Mouse (Mus musculus) thymus, adult 2 months (tissue): ENCODE measurements around the gene Epm2a. TPM values are rescaled to one million over a fixed set of nuclear protein-coding genes. Genes with fewer than 3 reads are reported as not detected.
A peak's percentile ranks its signal among the peaks of the same experiment; 100 is the strongest.

ENCODE experiments used
- DNase-seq: peaks from one replicate; pipeline ENCODE4 v3.0.0; 2021
- H3K27ac ChIP-seq: fragments of 200-500 bp; 2 replicates; pipeline ENCODE4 v1.5.1; 2012; ENCODE audit warnings: low read length, control low read depth; ENCODE audit not compliant: control insufficient read depth, insufficient read depth
- H3K27me3 ChIP-seq: fragments of 200-500 bp; 2 replicates; pipeline ENCODE4 v1.6.1; 2012; ENCODE audit warnings: mild to moderate bottlenecking, low read length, moderate library complexity, mixed read lengths; ENCODE audit not compliant: control insufficient read depth, insufficient read depth
- H3K36me3 ChIP-seq: fragments of 200-500 bp; 2 replicates; pipeline ENCODE4 v1.6.1; 2012; ENCODE audit warnings: mild to moderate bottlenecking, low read length, moderate library complexity; ENCODE audit not compliant: control insufficient read depth, insufficient read depth
- H3K4me1 ChIP-seq: fragments of 200-500 bp; replicated peaks from 2 replicates; pipeline ENCODE4 v1.6.1; 2012; ENCODE audit warnings: low read length; ENCODE audit not compliant: control insufficient read depth, insufficient read depth
- H3K4me3 ChIP-seq: fragments of 200-500 bp; 2 replicates; pipeline ENCODE4 v1.5.1; 2012; ENCODE audit warnings: mild to moderate bottlenecking, low read length, control low read depth, moderate library complexity; ENCODE audit not compliant: control insufficient read depth, insufficient read depth
- CTCF ChIP-seq: fragments of 200-500 bp; IDR thresholded peaks from 2 replicates; pipeline ENCODE4 v1.5.1; 2012; ENCODE audit warnings: mild to moderate bottlenecking, control low read depth, low read length, moderate library complexity, borderline replicate concordance; ENCODE audit not compliant: control insufficient read depth, poor library complexity, insufficient read depth; ENCODE audit errors: extremely low read depth
- POLR2A ChIP-seq: fragments of 200-500 bp; IDR thresholded peaks from 2 replicates; pipeline ENCODE4 v1.6.1; 2012; ENCODE audit warnings: mild to moderate bottlenecking, low read length, control low read depth, moderate library complexity; ENCODE audit not compliant: control insufficient read depth, poor library complexity, insufficient read depth; ENCODE audit errors: extremely low read depth
- WGBS: fragments of 180-500 bp; shearing (Covaris S2); methylation state at CpG from one replicate; pipeline ENCODE4 v1.1.7; 2018; 5-methylcytosine and 5-hydroxymethylcytosine counted together
- polyA plus RNA-seq: library from polyadenylated mRNA; depleted of rRNA; stranded (reverse); fragments of >200 nt; gene quantifications from 2 replicates; pipeline ENCODE4 v1.2.3, GENCODE M21; 2012

Gene Epm2a
- polyA plus RNA-seq, 1 experiment: 2.7 TPM

DNA sequence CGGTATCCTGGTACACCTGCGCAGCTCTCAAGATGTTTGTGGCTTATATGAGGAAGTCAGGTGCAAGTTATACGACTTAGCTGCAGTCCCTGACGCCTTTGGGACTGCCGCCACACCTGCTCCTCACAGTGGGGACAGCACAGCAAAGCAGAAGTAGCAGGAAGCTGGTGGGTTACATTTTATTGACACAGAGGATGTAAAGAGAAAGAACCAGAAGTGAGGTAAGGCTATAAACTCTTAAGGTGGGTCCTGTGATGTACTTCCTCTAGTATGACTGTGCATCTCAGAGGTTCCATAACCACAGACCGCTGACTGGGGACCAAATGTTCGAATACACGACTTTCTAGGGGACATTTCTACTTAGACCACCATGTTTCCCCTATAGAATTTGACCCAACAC lies 11.4 kb downstream of the Epm2a start:
- Histone ChIP-seq H3K4me1 (no peaks in the 10 kb centered on the region), H3K27me3 (no peaks in the 10 kb centered on the region), H3K36me3 (no peaks in the 10 kb centered on the region), H3K4me3 (no peak overlapping the region), H3K27ac (no peak overlapping the region)
- no peak for DNase-seq
- 53% methylated on average over 8 of the region's 8 CpGs for WGBS
- TF ChIP-seq POLR2A (no peak), CTCF (no peak)

DNA sequence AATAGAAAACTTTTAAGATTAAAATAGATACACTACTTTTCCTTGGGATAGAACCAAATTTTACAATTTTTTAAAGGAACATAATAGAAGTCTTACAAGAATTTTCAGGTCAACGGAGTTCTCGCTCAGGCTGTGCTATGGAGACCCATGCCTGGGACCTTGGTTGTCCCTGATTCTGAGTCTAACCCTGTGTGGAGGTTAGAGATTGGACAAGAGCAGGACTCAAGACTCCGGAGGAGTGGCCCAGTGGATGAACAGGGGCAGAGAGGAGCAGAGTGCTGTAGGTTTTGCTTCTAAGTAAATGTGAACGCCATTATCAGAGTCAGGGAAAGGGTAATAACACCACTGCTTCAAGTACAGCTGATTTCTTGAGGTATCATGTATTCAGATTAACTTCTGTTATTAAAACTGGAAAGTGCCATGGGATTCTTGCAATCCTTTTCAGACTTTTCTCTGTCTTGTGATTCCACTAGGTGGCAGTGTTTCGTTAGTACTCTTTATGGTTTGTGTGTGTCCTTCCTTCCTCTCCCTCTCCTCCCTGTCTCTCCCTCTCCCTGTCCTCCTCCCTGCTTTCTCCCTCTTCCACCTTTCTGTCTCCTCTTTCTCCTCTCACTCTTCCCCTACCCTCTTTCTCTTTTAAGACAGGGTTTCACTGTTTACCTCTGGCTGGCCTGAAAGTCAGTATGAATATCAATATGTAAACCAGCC lies 18.9 kb downstream of the Epm2a start:
- WGBS: 68% methylated on average over 5 of the region's 5 CpGs

DNA sequence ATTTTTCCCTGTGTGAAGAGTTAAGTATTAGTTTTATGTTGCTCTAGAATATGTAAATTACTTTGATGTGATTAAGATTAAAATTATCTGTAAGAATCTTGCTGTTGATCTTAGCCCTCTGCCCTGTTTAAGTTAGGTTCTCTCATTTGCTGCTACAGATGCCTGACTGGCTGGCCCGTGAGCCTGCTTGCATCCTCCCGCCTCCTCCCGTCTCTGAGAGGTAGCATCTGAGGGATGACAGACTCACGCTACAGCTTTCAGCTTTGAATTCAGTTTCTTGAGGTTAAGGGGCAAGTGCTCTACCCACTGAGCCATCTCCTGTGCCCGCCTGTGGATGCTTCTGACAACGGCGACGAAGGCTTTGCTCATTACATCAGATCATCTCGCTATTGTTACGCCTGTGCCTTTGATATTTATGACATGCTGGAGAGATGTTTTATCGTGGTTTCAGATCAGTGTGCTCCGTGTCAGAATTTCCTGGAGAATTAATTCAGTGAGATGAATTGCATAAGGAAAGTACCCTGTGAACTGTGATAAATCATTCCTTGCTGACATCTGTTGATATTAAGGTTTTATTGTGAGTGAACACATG lies 19.8 kb downstream of the Epm2a start:
- no peaks in the 10 kb centered on the region for H3K27me3 ChIP-seq
- H3K27ac ChIP-seq: no peak overlapping the region
- no peak for DNase-seq
- 85% methylated on average over 12 of the region's 12 CpGs for WGBS
- no peak for TF ChIP-seq POLR2A
- no peak for TF ChIP-seq CTCF
- no peaks in the 10 kb centered on the region for H3K4me1 ChIP-seq
- no peaks in the 10 kb centered on the region for H3K36me3 ChIP-seq
- no peak overlapping the region for H3K4me3 ChIP-seq

More for the DNA sequence above, 18.9 kb downstream of the Epm2a start:
- peak; percentile 14 for DNase-seq
- Histone ChIP-seq H3K4me3 (no peak overlapping the region), H3K4me1 (no peaks in the 10 kb centered on the region), H3K36me3 (no peaks in the 10 kb centered on the region), H3K27ac (no peak overlapping the region), H3K27me3 (no peaks in the 10 kb centered on the region)
- no peak for TF ChIP-seq POLR2A
- no peak for TF ChIP-seq CTCF

DNA sequence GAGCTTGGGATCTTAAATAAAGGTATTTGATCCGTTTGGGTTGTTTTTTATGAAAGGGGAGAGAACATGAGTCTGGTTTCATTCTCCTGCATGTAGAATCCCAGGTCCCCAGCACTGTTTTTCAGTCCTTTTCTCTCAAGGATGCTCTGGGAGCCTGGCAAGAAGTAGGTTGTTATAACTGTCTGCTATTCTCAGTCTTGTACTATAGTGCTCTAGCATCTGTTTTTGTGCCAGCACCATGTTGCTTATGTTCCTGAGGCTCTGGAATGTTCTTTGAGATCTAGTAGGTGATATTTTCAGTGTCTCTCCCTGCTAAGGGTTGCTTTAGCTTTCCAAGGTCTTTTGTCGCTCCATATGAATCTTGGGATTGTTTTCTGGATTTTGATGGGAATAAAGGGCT lies 38.1 kb downstream of the Epm2a start:
- H3K4me1 ChIP-seq: no peaks in the 10 kb centered on the region
- DNase-seq: no peak
- no peaks in the 10 kb centered on the region for H3K27me3 ChIP-seq
- no peaks in the 10 kb centered on the region for H3K36me3 ChIP-seq
- H3K4me3 ChIP-seq: no peak overlapping the region
- no peak overlapping the region for H3K27ac ChIP-seq
- WGBS: 86% methylated on average over 2 of the region's 2 CpGs
- TF ChIP-seq CTCF: no peak
- TF ChIP-seq POLR2A: no peak

DNA sequence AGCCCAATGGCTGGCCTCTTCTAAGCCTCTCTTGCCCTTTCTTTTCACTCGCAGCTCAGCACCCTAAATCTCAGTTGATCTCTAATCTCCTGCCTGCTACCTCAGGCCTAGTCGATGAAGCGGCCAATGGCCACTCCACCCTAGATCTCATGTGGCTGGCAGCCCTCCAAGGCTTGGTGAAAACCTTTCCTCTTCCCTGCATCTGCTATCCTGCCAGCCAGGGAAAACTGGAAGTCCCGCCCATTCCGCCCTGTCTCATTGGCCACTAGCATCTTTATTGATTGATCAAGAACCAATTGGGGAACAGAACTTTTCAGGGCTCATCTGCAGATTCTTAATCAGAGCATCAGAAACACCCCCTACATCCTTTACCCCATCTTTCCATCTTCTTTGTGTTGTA lies 67.7 kb downstream of the Epm2a start:
- H3K36me3 ChIP-seq: no peaks in the 10 kb centered on the region
- DNase-seq: no peak
- no peak overlapping the region for H3K27ac ChIP-seq
- no peaks in the 10 kb centered on the region for H3K4me1 ChIP-seq
- H3K4me3 ChIP-seq: no peak overlapping the region
- H3K27me3 ChIP-seq: no peaks in the 10 kb centered on the region
- TF ChIP-seq CTCF (no peak), POLR2A (no peak)
- WGBS: 96% methylated on average over 5 of the region's 5 CpGs

DNA sequence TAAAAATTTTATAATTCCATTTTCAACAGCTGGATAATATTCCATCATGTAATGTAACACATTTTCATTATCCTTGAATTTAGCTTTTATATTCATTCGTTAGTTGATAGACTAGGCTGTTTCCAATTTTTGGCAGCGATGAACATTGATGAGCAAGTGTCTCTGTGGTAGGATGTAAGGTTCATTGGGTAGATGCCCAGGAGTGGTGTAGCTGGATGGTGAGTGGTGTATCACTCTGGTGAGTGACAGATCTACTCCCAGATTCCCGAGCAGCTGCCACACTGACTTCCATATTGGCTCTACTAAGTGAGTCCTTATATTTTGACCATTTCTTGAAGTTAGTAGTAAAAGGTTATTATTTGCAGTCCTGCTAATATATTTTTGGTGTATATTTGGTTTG lies 76.9 kb downstream of the Epm2a start:
- Histone ChIP-seq H3K27ac (no peak overlapping the region), H3K27me3 (no peaks in the 10 kb centered on the region), H3K4me1 (no peaks in the 10 kb centered on the region), H3K36me3 (no peaks in the 10 kb centered on the region), H3K4me3 (no peak overlapping the region)
- no peak for TF ChIP-seq CTCF
- no peak for TF ChIP-seq POLR2A
- 98% methylated on average over 3 of the region's 3 CpGs for WGBS
- no peak for DNase-seq

DNA sequence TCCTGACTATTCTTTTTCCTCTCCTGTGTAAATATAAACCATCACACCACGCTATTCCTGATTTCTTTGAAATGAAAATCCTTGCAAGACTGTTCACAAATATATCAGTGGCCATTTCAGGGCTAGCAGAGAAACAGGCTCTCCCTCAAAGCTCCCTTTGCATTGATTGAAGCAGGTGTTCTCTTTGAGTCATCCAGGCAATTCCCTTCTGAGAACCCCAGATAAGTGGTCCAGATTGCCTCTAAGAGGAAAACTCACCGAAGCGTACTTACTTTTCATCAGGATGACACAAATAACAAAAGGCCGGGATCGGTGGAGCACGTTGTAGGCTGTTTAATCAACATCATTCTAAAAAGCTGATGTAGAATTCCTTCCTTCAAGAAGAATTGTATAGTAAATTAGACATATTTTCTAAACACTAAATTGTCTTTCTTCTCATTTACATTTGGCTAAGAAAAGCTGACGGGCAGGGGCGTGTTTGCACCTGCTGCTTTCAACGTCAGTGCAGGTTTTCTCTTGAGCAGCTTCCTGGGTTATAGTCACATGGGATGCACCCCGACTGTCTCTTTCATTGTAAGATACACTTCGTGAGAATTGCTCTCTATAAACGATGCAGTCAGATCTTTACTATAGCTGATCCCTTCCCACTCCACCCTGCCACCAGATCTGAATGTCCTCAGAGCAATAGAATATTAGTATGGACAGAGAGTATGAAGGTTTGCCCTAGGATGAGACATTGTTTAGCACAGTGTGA lies 86.0 kb downstream of the Epm2a start:
- H3K27me3 ChIP-seq: no peaks in the 10 kb centered on the region
- WGBS: 92% methylated on average over 12 of the region's 12 CpGs
- no peak for DNase-seq
- H3K36me3 ChIP-seq: no peaks in the 10 kb centered on the region
- no peaks in the 10 kb centered on the region for H3K4me1 ChIP-seq
- H3K4me3 ChIP-seq: no peak overlapping the region
- no peak overlapping the region for H3K27ac ChIP-seq
- no peak for TF ChIP-seq POLR2A
- TF ChIP-seq CTCF: no peak
